Mouse (Mus musculus): ENCODE data around the gene Pskh1. TPM values are rescaled to one million over a fixed set of nuclear protein-coding genes. Genes with fewer than 3 reads are reported as not detected.
A peak's percentile ranks its signal among the peaks of the same experiment; 100 is the strongest.

Gene Pskh1
- polyA plus RNA-seq (2015; fragmentation: Nextera tagmentation; extraction: Ambion mirVana) = 13.4 and 14.8 TPM in 2 replicates

DNA sequence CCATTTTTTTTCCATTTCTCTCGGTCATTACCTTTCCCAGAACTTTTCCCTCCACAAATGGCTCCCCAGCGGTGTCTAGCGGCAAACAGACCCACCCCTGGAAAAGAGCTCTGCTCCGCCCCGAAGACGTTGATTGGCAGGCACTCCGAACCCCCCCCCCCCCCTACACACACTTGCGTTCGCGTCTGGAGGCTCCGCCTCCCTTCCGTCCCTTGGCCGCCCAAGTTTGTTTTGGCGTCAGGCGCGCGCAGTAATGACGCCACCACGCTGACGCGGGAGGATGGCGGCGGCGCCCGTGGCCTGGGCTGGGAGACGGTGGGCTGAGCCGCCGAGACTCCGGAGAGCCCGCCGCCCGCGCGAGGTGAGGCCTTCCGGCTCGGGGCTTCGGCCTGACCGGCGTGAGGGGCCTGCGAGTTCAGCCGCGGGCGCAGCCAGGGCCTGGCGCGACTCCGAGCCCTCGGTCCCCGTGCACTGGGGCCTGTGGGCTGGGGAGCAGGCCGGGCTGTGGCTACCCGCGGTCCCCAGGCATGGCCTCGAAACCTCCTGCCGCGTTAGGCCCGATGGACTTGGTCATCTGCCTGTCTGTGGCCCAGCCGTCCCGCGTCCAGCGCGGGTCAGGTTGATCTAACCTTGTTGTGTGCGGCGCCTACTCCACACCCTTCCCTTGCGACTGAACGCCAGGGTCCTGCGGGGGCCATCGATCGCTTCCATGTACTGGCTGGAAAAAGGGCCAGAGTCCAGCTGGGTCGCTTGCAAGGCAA is at the start of gene Pskh1:
Gene Pskh1, plus strand, starts transcription at position 262 of the 761 bp plus-strand sequence.
- DNase-seq (ENCODE audit: low spot score) (peak; percentile 95), ATAC-seq (ENCODE audit: low FRiP score, low TSS enrichment) (peak; percentile 95)
- Histone ChIP-seq H3K36me3 (ENCODE audit: control insufficient read depth, insufficient read depth, low read length) (no peaks in the 10 kb centered on the region; the same call in 1 of the 2 replicates), H3K4me1 (replicated peaks; ENCODE audit: control insufficient read depth, insufficient read depth) (no peaks in the 10 kb centered on the region), H3K9me3 (ENCODE audit: control insufficient read depth, low read length) (no peaks in the 10 kb centered on the region), H3K4me2 (replicated peaks; ENCODE audit: low read depth) (peak within 1 kb of the TSS; percentile 77), H3K27ac (replicated peaks) (peak within 1 kb of the TSS; percentile 93), H3K27me3 (ENCODE audit: control insufficient read depth, insufficient read depth, low read length) (no peaks in the 10 kb centered on the region), H3K4me3 (ENCODE audit: low read depth, low read length) (peak within 1 kb of the TSS; percentile 96), H3K9ac (ENCODE audit: low read length) (peak within 1 kb of the TSS; percentile 97)
- TF ChIP-seq CTCF (IDR thresholded peaks at IDR 0.05; ENCODE audit: low read depth) (peak; percentile 27; the same call in 1 of the 2 replicates), EP300 (optimal IDR thresholded peaks at IDR 0.05) (no peak)
- WGBS = under 1% methylated on average over 58 of the region's 68 CpGs

DNA sequence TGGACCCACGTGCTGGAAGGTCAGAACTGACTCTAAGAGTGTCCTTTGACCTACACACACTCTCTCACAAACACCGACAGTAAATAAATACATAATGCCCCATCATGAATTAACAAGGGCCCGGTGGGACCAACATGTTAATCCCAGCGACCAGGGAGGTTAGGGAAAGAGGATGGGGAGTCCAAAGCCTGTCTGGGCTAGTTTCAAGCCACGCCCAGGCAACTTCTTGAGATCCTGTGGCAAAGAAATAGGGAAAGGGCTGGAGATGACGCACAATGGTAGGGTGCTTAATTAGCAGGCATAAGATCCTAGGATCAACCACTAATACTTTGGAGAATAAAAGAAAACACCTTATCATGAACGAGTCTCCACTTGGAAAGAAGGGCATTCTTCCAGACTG is 49.6 kb upstream of the Pskh1 start:
- no peak overlapping the region for H3K27ac ChIP-seq (replicated peaks)
- H3K4me2 ChIP-seq (replicated peaks; ENCODE audit: low read depth) = 0 out of 2 replicates have a peak overlapping the region, but pooled peaks have one; percentile 5
- WGBS = 55% methylated on average over 7 of the region's 7 CpGs
- no peak for TF ChIP-seq EP300 (optimal IDR thresholded peaks at IDR 0.05)
- no peak for TF ChIP-seq CTCF (IDR thresholded peaks at IDR 0.05; ENCODE audit: low read depth)
- no peaks in the 10 kb centered on the region for H3K27me3 ChIP-seq (ENCODE audit: control insufficient read depth, insufficient read depth, low read length)
- ATAC-seq (ENCODE audit: low FRiP score, low TSS enrichment) = no peak
- no peak for DNase-seq (ENCODE audit: low spot score)
- no peaks in the 10 kb centered on the region for H3K9me3 ChIP-seq (ENCODE audit: control insufficient read depth, low read length)
- no peaks in the 10 kb centered on the region; the same call in 1 of the 2 replicates for H3K36me3 ChIP-seq (ENCODE audit: control insufficient read depth, insufficient read depth, low read length)
- no peak overlapping the region for H3K4me3 ChIP-seq (ENCODE audit: low read depth, low read length)
- peaks cover 2% of the 10 kb centered on the region; the same call in 1 of the 2 replicates for H3K4me1 ChIP-seq (replicated peaks; ENCODE audit: control insufficient read depth, insufficient read depth)
- H3K9ac ChIP-seq (ENCODE audit: low read length) = no peak overlapping the region

DNA sequence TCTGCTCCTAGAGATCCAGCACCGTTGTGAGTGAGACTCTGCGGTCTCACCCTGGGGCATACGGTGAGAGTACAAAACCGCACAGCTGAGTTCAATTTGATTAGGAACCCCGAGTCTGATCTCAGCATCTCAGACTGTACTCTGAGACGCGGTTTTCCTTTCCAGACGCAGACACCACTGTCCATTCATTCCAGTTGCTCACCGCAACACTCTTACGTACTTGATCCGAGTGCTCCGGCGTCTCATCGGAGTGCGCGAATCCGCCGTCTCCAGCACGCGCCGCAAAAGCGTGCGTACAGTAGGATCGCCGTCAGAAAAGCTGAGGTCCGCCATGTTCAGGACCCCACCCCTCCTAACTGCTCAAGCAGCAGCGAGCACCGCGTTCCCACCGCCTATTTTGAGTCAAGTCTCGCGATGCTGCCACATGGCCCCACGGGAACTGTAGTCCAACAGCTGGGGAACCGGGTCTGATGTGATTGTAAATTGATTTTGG is 48.5 kb upstream of the Pskh1 start:
- H3K9me3 ChIP-seq (ENCODE audit: control insufficient read depth, low read length) = no peaks in the 10 kb centered on the region
- H3K9ac ChIP-seq (ENCODE audit: low read length) = peak overlapping the region; percentile 59
- peak overlapping the region; percentile 67 for H3K4me2 ChIP-seq (replicated peaks; ENCODE audit: low read depth)
- TF ChIP-seq EP300 (optimal IDR thresholded peaks at IDR 0.05) (peak; percentile 83), CTCF (IDR thresholded peaks at IDR 0.05; ENCODE audit: low read depth) (no peak)
- WGBS = under 1% methylated on average over 34 of the region's 34 CpGs
- peak overlapping the region; percentile 13; the same call in 1 of the 2 replicates for H3K27ac ChIP-seq (replicated peaks)
- peaks cover 4% of the 10 kb centered on the region; the same call in 1 of the 2 replicates for H3K4me1 ChIP-seq (replicated peaks; ENCODE audit: control insufficient read depth, insufficient read depth)
- peak; percentile 88 for DNase-seq (ENCODE audit: low spot score)
- H3K36me3 ChIP-seq (ENCODE audit: control insufficient read depth, insufficient read depth, low read length) = no peaks in the 10 kb centered on the region; the same call in 1 of the 2 replicates
- H3K27me3 ChIP-seq (ENCODE audit: control insufficient read depth, insufficient read depth, low read length) = no peaks in the 10 kb centered on the region
- peak overlapping the region; percentile 55 for H3K4me3 ChIP-seq (ENCODE audit: low read depth, low read length)
- peak; percentile 65; the same call in 1 of the 2 replicates for ATAC-seq (ENCODE audit: low FRiP score, low TSS enrichment)

GRCm38 (mm10) chr8:105852146-105852729 is 48.0 kb upstream of the Pskh1 start:
- TF ChIP-seq EP300 (optimal IDR thresholded peaks at IDR 0.05) (no peak), CTCF (IDR thresholded peaks at IDR 0.05; ENCODE audit: low read depth) (no peak)
- H3K4me1 ChIP-seq (replicated peaks; ENCODE audit: control insufficient read depth, insufficient read depth) = peaks cover 4% of the 10 kb centered on the region; the same call in 1 of the 2 replicates
- H3K4me2 ChIP-seq (replicated peaks; ENCODE audit: low read depth) = no peak overlapping the region; the same call in 1 of the 2 replicates
- DNase-seq (ENCODE audit: low spot score) (no peak), ATAC-seq (ENCODE audit: low FRiP score, low TSS enrichment) (no peak)
- WGBS = 80% methylated on average over 12 of the region's 12 CpGs
- H3K27ac ChIP-seq (replicated peaks) = no peak overlapping the region
- H3K27me3 ChIP-seq (ENCODE audit: control insufficient read depth, insufficient read depth, low read length) = no peaks in the 10 kb centered on the region
- H3K9ac ChIP-seq (ENCODE audit: low read length) = no peak overlapping the region; the same call in 1 of the 2 replicates
- H3K9me3 ChIP-seq (ENCODE audit: control insufficient read depth, low read length) = no peaks in the 10 kb centered on the region
- H3K4me3 ChIP-seq (ENCODE audit: low read depth, low read length) = peak overlapping the region; percentile 55; the same call in 1 of the 2 replicates
- H3K36me3 ChIP-seq (ENCODE audit: control insufficient read depth, insufficient read depth, low read length) = no peaks in the 10 kb centered on the region; the same call in 1 of the 2 replicates

DNA sequence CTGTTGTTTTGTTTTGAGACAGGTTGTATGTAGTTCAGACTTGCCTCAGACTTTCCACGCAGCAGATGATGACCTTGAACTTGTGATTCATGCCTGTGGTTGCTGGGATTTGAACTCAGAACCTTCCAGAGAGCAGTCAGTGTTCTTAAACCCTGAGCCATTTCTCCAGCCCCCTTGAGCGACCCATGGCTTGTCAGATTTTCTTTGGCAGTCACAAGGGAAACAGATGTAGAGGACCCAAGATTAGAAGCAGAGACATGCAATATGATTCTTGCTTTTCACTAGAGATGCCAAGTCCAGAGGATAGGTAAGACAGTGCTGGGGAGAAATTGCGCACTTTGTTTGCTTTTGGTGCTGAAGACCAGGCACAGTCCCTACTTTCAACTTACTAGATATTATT is 47.1 kb upstream of the Pskh1 start, which contains the start of gene Cenpt:
Gene Cenpt, minus strand, starts transcription at position 101 of the 400 bp plus-strand sequence.
- Histone ChIP-seq H3K4me3 (ENCODE audit: low read depth, low read length) (no peak within 1 kb of the TSS), H3K27me3 (ENCODE audit: control insufficient read depth, insufficient read depth, low read length) (no peaks in the 10 kb centered on the region), H3K36me3 (ENCODE audit: control insufficient read depth, insufficient read depth, low read length) (no peaks in the 10 kb centered on the region; the same call in 1 of the 2 replicates), H3K9me3 (ENCODE audit: control insufficient read depth, low read length) (no peaks in the 10 kb centered on the region), H3K27ac (replicated peaks) (no peak within 1 kb of the TSS), H3K9ac (ENCODE audit: low read length) (no peak within 1 kb of the TSS), H3K4me1 (replicated peaks; ENCODE audit: control insufficient read depth, insufficient read depth) (peaks cover 4% of the 10 kb centered on the region; the same call in 1 of the 2 replicates), H3K4me2 (replicated peaks; ENCODE audit: low read depth) (no peak within 1 kb of the TSS)
- TF ChIP-seq EP300 (optimal IDR thresholded peaks at IDR 0.05) (no peak), CTCF (IDR thresholded peaks at IDR 0.05; ENCODE audit: low read depth) (no peak)
- WGBS = 88% methylated on average over 3 of the region's 3 CpGs
- no peak for DNase-seq (ENCODE audit: low spot score)
- no peak for ATAC-seq (ENCODE audit: low FRiP score, low TSS enrichment)
